Mouse (Mus musculus): ENCODE data around the gene Amz1.

Gene Amz1

GRCm38 (mm10) chr5:140764921-140765613 is 41.1 kb downstream of the Amz1 start:
- in situ Hi-C loops (cut with MboI; ENCODE audit: low sequenced_read_pairs), result no loop called here

- in situ Hi-C loops (cut with MboI; ENCODE audit: low sequenced_read_pairs), result no loop called here
Measured at GRCm38 (mm10) chr5:140766566-140766965, 42.6 kb downstream of the Amz1 start.

GRCm38 (mm10) chr5:140767704-140768141 is 43.8 kb downstream of the Amz1 start:
- in situ Hi-C loops (cut with MboI; ENCODE audit: low sequenced_read_pairs), result no loop called here

GRCm38 (mm10) chr5:140768333-140768732 is 44.4 kb downstream of the Amz1 start:
- in situ Hi-C loops (cut with MboI; ENCODE audit: low sequenced_read_pairs), result no loop called here

- in situ Hi-C loops (cut with MboI; ENCODE audit: low sequenced_read_pairs), result no loop called here
Measured at GRCm38 (mm10) chr5:140771612-140772011, 47.7 kb downstream of the Amz1 start.

GRCm38 (mm10) chr5:140772158-140772557 is 48.2 kb downstream of the Amz1 start:
- in situ Hi-C loops (cut with MboI; ENCODE audit: low sequenced_read_pairs), result no loop called here

GRCm38 (mm10) chr5:140775111-140775510 is 51.2 kb downstream of the Amz1 start:
- in situ Hi-C loops (cut with MboI; ENCODE audit: low sequenced_read_pairs), result no loop called here

- in situ Hi-C loops (cut with MboI; ENCODE audit: low sequenced_read_pairs), result no loop called here
Measured at GRCm38 (mm10) chr5:140776968-140777367, 53.0 kb downstream of the Amz1 start.

- in situ Hi-C loops (cut with MboI; ENCODE audit: low sequenced_read_pairs), result no loop called here
Measured at GRCm38 (mm10) chr5:140781122-140781521, 57.2 kb downstream of the Amz1 start.

- in situ Hi-C loops (cut with MboI; ENCODE audit: low sequenced_read_pairs), result no loop called here
Measured at GRCm38 (mm10) chr5:140781886-140782572, 58.1 kb downstream of the Amz1 start.

- in situ Hi-C loops (cut with MboI; ENCODE audit: low sequenced_read_pairs), result no loop called here
Measured at GRCm38 (mm10) chr5:140783577-140783976, 59.6 kb downstream of the Amz1 start.

GRCm38 (mm10) chr5:140784288-140784687 is 60.4 kb downstream of the Amz1 start:
- in situ Hi-C loops (cut with MboI; ENCODE audit: low sequenced_read_pairs), result no loop called here

GRCm38 (mm10) chr5:140785240-140785872 is 61.4 kb downstream of the Amz1 start:
- in situ Hi-C loops (cut with MboI; ENCODE audit: low sequenced_read_pairs), result no loop called here

GRCm38 (mm10) chr5:140789561-140789960 is 65.6 kb downstream of the Amz1 start:
- in situ Hi-C loops (cut with MboI; ENCODE audit: low sequenced_read_pairs), result no loop called here

- in situ Hi-C loops (cut with MboI; ENCODE audit: low sequenced_read_pairs), result no loop called here
Measured at GRCm38 (mm10) chr5:140790392-140790791, 66.5 kb downstream of the Amz1 start.

- in situ Hi-C loops (cut with MboI; ENCODE audit: low sequenced_read_pairs), result no loop called here
Measured at GRCm38 (mm10) chr5:140790937-140791877, 67.3 kb downstream of the Amz1 start.

GRCm38 (mm10) chr5:140792233-140792632 is 68.3 kb downstream of the Amz1 start:
- in situ Hi-C loops (cut with MboI; ENCODE audit: low sequenced_read_pairs), result no loop called here

GRCm38 (mm10) chr5:140794753-140795152 is 70.8 kb downstream of the Amz1 start:
- in situ Hi-C loops (cut with MboI; ENCODE audit: low sequenced_read_pairs), result no loop called here

GRCm38 (mm10) chr5:140795176-140795575 is 71.2 kb downstream of the Amz1 start:
- in situ Hi-C loops (cut with MboI; ENCODE audit: low sequenced_read_pairs), result no loop called here

- in situ Hi-C loops (cut with MboI; ENCODE audit: low sequenced_read_pairs), result no loop called here
Measured at GRCm38 (mm10) chr5:140796051-140796450, 72.1 kb downstream of the Amz1 start.

- in situ Hi-C loops (cut with MboI; ENCODE audit: low sequenced_read_pairs), result no loop called here
Measured at GRCm38 (mm10) chr5:140798158-140798557, 74.2 kb downstream of the Amz1 start.

All from CH12F3 (cell line).